12 mouse cellular contexts compared by ENCODE assay signal in genomic region chr5:49284776-49285175, GRCm38 (mm10).
DNase-seq lines count a peak whose midpoint lies in the region; ATAC-seq and TF ChIP-seq lines count a peak whose summit lies in the region.
"Had no signal": no experiment of that assay in that cellular context is flagged by ENCODE, and none has a peak within 500 bp of the region (broad histone marks: within the 10 kb centered on the region; RNA-seq: fewer than 3 reads in every experiment).

No protein-coding gene starts in this region.

- no peak overlapping the region for H3K9ac ChIP-seq in hindbrain, embryonic 11.5 days (ENCODE audit: low read depth, low read length)
- H3K9ac ChIP-seq in forebrain, postnatal 0 days, result no peak overlapping the region
- H3K9ac ChIP-seq in midbrain, embryonic 11.5 days (ENCODE audit: low read length), result peak overlapping the region; percentile 45; the same call in 1 of the 2 replicates

- ATAC-seq in hindbrain, embryonic 11.5 days (ENCODE audit: low FRiP score), result no peak
- peak; percentile 61; the same call in 1 of the 2 replicates for ATAC-seq in forebrain, postnatal 0 days
- ATAC-seq in midbrain, embryonic 11.5 days (ENCODE audit: low FRiP score), result peak; percentile 75
- ATAC-seq: inflammation-experienced regulatory T-cells, adult 6 months; Patski had no signal

- H3K27me3 ChIP-seq in hindbrain, embryonic 11.5 days (ENCODE audit: control insufficient read depth, insufficient read depth, low read length), result no peaks in the 10 kb centered on the region
- no peaks in the 10 kb centered on the region for H3K27me3 ChIP-seq in hindbrain, embryonic 10.5 days (ENCODE audit: insufficient read depth, poor library complexity, severe bottlenecking)
- no peaks in the 10 kb centered on the region for H3K27me3 ChIP-seq in forebrain, postnatal 0 days (ENCODE audit: insufficient read depth, low read length)
- no peaks in the 10 kb centered on the region for H3K27me3 ChIP-seq in midbrain, embryonic 11.5 days (ENCODE audit: control insufficient read depth, insufficient read depth, low read length)

- no peak for TF ChIP-seq POLR2A in brain, embryonic 14.5 days (IDR thresholded peaks at IDR 0.05; ENCODE audit: borderline replicate concordance, extremely low read depth, insufficient read depth, insufficient read length, poor library complexity, severe bottlenecking)

- peak; percentile 2 for DNase-seq in hindbrain, embryonic 11.5 days (ENCODE audit: low spot score)
- no peak for DNase-seq in hindbrain, embryonic 10.5 days (ENCODE audit: low spot score)
- DNase-seq in brain, embryonic 14.5 days (ENCODE audit: low read depth), result peak; percentile 66
- DNase-seq in forebrain, postnatal 0 days, result no peak
- peak; percentile 88 for DNase-seq in midbrain, embryonic 11.5 days (ENCODE audit: low spot score, missing footprints)
- DNase-seq in layer of hippocampus, adult 11-12 months (ENCODE audit: low spot score), result no peak
- no peak for DNase-seq in ovary, postnatal 10 days (ENCODE audit: low spot score)
- no peak for DNase-seq in layer of hippocampus, adult 18-20 months (ENCODE audit: low spot score in 2 of 2)
- DNase-seq: B cell, adult 2 months; heart, adult 18-20 months had no signal

- no peak overlapping the region for H3K4me2 ChIP-seq in hindbrain, embryonic 11.5 days (replicated peaks; ENCODE audit: low read depth, low read length)
- H3K4me2 ChIP-seq in forebrain, postnatal 0 days (ENCODE audit: low read depth), result peak overlapping the region; percentile 57
- H3K4me2 ChIP-seq in midbrain, embryonic 11.5 days, result peak overlapping the region; percentile 40

- no peak for TF ChIP-seq CTCF in brain, embryonic 14.5 days (IDR thresholded peaks at IDR 0.05; ENCODE audit: borderline replicate concordance, extremely low read depth, insufficient read depth, insufficient read length)
- TF ChIP-seq CTCF in forebrain, postnatal 0 days (IDR thresholded peaks at IDR 0.05; ENCODE audit: low read depth), result peak; percentile 18; the same call in 1 of the 2 replicates

- 53% methylated on average over 6 of the region's 6 CpGs for WGBS in hindbrain, embryonic 11.5 days
- 52% methylated on average over 6 of the region's 6 CpGs for WGBS in hindbrain, embryonic 10.5 days
- 9% methylated on average over 6 of the region's 6 CpGs for WGBS in forebrain, postnatal 0 days
- 17% methylated on average over 6 of the region's 6 CpGs for WGBS in midbrain, embryonic 11.5 days

- no peaks in the 10 kb centered on the region for H3K36me3 ChIP-seq in hindbrain, embryonic 11.5 days (ENCODE audit: control insufficient read depth, insufficient read depth, low read length)
- H3K36me3 ChIP-seq in hindbrain, embryonic 10.5 days, result no peaks in the 10 kb centered on the region
- no peaks in the 10 kb centered on the region for H3K36me3 ChIP-seq in forebrain, postnatal 0 days (ENCODE audit: insufficient read depth)
- no peaks in the 10 kb centered on the region for H3K36me3 ChIP-seq in midbrain, embryonic 11.5 days (ENCODE audit: control insufficient read depth, insufficient read depth, low read length)

- no peak overlapping the region for H3K27ac ChIP-seq in hindbrain, embryonic 11.5 days (ENCODE audit: low read depth, low read length)
- no peak overlapping the region for H3K27ac ChIP-seq in hindbrain, embryonic 10.5 days
- H3K27ac ChIP-seq in forebrain, postnatal 0 days (ENCODE audit: low read depth, low read length), result no peak overlapping the region
- H3K27ac ChIP-seq in midbrain, embryonic 11.5 days (ENCODE audit: low read depth, low read length), result no peak overlapping the region

- H3K4me3 ChIP-seq in hindbrain, embryonic 11.5 days (ENCODE audit: low read depth, low read length), result no peak overlapping the region
- H3K4me3 ChIP-seq in hindbrain, embryonic 10.5 days, result no peak overlapping the region
- peak overlapping the region; percentile 32 for H3K4me3 ChIP-seq in forebrain, postnatal 0 days (ENCODE audit: low read depth, low read length)
- H3K4me3 ChIP-seq in midbrain, embryonic 11.5 days (ENCODE audit: low read depth, low read length), result no peak overlapping the region

- no peaks in the 10 kb centered on the region for H3K9me3 ChIP-seq in hindbrain, embryonic 11.5 days (ENCODE audit: control insufficient read depth, low read length)
- no peaks in the 10 kb centered on the region for H3K9me3 ChIP-seq in hindbrain, embryonic 10.5 days
- H3K9me3 ChIP-seq in forebrain, postnatal 0 days (ENCODE audit: low read length), result no peaks in the 10 kb centered on the region
- no peaks in the 10 kb centered on the region for H3K9me3 ChIP-seq in midbrain, embryonic 11.5 days (ENCODE audit: control insufficient read depth, low read length)

- no peaks in the 10 kb centered on the region for H3K4me1 ChIP-seq in hindbrain, embryonic 11.5 days (replicated peaks; ENCODE audit: control insufficient read depth, insufficient read depth, low read length)
- peaks cover 4% of the 10 kb centered on the region for H3K4me1 ChIP-seq in hindbrain, embryonic 10.5 days (replicated peaks)
- H3K4me1 ChIP-seq in forebrain, postnatal 0 days (ENCODE audit: insufficient read depth), result no peaks in the 10 kb centered on the region; the same call in 1 of the 2 replicates
- H3K4me1 ChIP-seq in midbrain, embryonic 11.5 days (ENCODE audit: control insufficient read depth, insufficient read depth, low read length), result peaks cover 6% of the 10 kb centered on the region

Comparison
In these comparisons a context has a peak if more than half of its experiments do, and no peak if none do; other contexts are left out.
1. DNase-seq: peak in hindbrain, embryonic 11.5 days (single experiment), brain, embryonic 14.5 days (single experiment) and midbrain, embryonic 11.5 days (single experiment); none in hindbrain, embryonic 10.5 days (single experiment), forebrain, postnatal 0 days (single experiment), layer of hippocampus, adult 11-12 months (single experiment), ovary, postnatal 10 days (single experiment) and layer of hippocampus, adult 18-20 months (0 of 2).